Mouse (Mus musculus): ENCODE measurements around the gene Gnao1.

Gene Gnao1

GRCm38 (mm10) chr8:94009243-94009845, 199.6 kb downstream of the Gnao1 start:
- DNase-seq (ENCODE audit: low read depth): no peak

GRCm38 (mm10) chr8:94010101-94010705, 200.4 kb downstream of the Gnao1 start:
- no peak for DNase-seq (ENCODE audit: low read depth)

GRCm38 (mm10) chr8:94011076-94012012, 201.6 kb downstream of the Gnao1 start:
- DNase-seq (ENCODE audit: low read depth): no peak

GRCm38 (mm10) chr8:94012013-94012951, 202.5 kb downstream of the Gnao1 start, which contains the start of gene Amfr:
Amfr (minus strand) TSS chr8:94012842.
- peak; percentile 89 for DNase-seq (ENCODE audit: low read depth)

GRCm38 (mm10) chr8:94013026-94013612, 203.4 kb downstream of the Gnao1 start:
- no peak for DNase-seq (ENCODE audit: low read depth)

Data from NIH3T3 (cell line).